Mouse (Mus musculus): ENCODE data around the gene Krt23. TPM values are rescaled to one million over a fixed set of nuclear protein-coding genes. Genes with fewer than 3 reads are reported as not detected.
A peak's percentile ranks its signal among the peaks of the same experiment; 100 is the strongest.

Krt23 gene
- under 1 TPM in 1 of 2 experiments, not detected in 1; 0.16 TPM for total RNA-seq (2021)
- long read RNA-seq, experiment 1, transcript Krt23-201 (8 exons, 1,565 nt) = major isoform, 8 of 9 reads
- long read RNA-seq, experiment 1, partial matches to known transcripts = 0 of 9 reads
- long read RNA-seq, experiment 1, other reads (novel, unspliced or antisense) = 1 of 9 reads
- long read RNA-seq, experiment 2 = 0 reads

GRCm38 (mm10) chr11:99492733-99493573 lies at the start of gene Krt23:
Krt23 (minus strand) TSS chr11:99493137.
- DNase-seq (ENCODE audit: low spot score in 2 of 2) = no peak

- peak in 1 of 2 experiments; percentile 30 for DNase-seq (ENCODE audit: low spot score in 2 of 2)
Measured at GRCm38 (mm10) chr11:99539721-99540120, 46.8 kb upstream of the Krt23 start.

- DNase-seq (ENCODE audit: low spot score in 2 of 2) = no peak
Measured at GRCm38 (mm10) chr11:99521288-99521860, 28.4 kb upstream of the Krt23 start, which contains the start of gene Krt39. Krt39 (minus strand) TSS chr11:99521338.

GRCm38 (mm10) chr11:99514098-99514497 lies 21.2 kb upstream of the Krt23 start:
- no peak for DNase-seq (ENCODE audit: low spot score in 2 of 2)

GRCm38 (mm10) chr11:99500095-99500805 lies 7.3 kb upstream of the Krt23 start:
- no peak for DNase-seq (ENCODE audit: low spot score in 2 of 2)

- DNase-seq (ENCODE audit: low spot score in 2 of 2) = no peak
Measured at GRCm38 (mm10) chr11:99496460-99496859, 3.5 kb upstream of the Krt23 start.

GRCm38 (mm10) chr11:99494741-99495140 lies 1.8 kb upstream of the Krt23 start:
- DNase-seq (ENCODE audit: low spot score in 2 of 2) = no peak

GRCm38 (mm10) chr11:99493574-99493850 lies 575 bp upstream of the Krt23 start:
- DNase-seq (ENCODE audit: low spot score in 2 of 2) = no peak

- no peak for DNase-seq (ENCODE audit: low spot score in 2 of 2)
Measured at GRCm38 (mm10) chr11:99491040-99491439, 1.9 kb downstream of the Krt23 start.

GRCm38 (mm10) chr11:99490624-99491023 lies 2.3 kb downstream of the Krt23 start:
- DNase-seq (ENCODE audit: low spot score in 2 of 2) = no peak

- DNase-seq (ENCODE audit: low spot score in 2 of 2) = no peak
Measured at GRCm38 (mm10) chr11:99489233-99489632, 3.7 kb downstream of the Krt23 start.

- DNase-seq (ENCODE audit: low spot score in 2 of 2) = no peak
Measured at GRCm38 (mm10) chr11:99474981-99475380, 18.0 kb downstream of the Krt23 start.

GRCm38 (mm10) chr11:99473433-99473832 lies 19.5 kb downstream of the Krt23 start:
- DNase-seq (ENCODE audit: low spot score in 2 of 2) = no peak

GRCm38 (mm10) chr11:99472405-99472804 lies 20.5 kb downstream of the Krt23 start:
- no peak for DNase-seq (ENCODE audit: low spot score in 2 of 2)

GRCm38 (mm10) chr11:99471946-99472345 lies 21.0 kb downstream of the Krt23 start:
- no peak for DNase-seq (ENCODE audit: low spot score in 2 of 2)

GRCm38 (mm10) chr11:99469228-99469627 lies 23.7 kb downstream of the Krt23 start:
- no peak for DNase-seq (ENCODE audit: low spot score in 2 of 2)

- no peak for DNase-seq (ENCODE audit: low spot score in 2 of 2)
Measured at GRCm38 (mm10) chr11:99468566-99468965, 24.4 kb downstream of the Krt23 start.

GRCm38 (mm10) chr11:99466316-99466715 lies 26.6 kb downstream of the Krt23 start:
- no peak for DNase-seq (ENCODE audit: low spot score in 2 of 2)

- DNase-seq (ENCODE audit: low spot score in 2 of 2) = peak; percentile 55 to 68
Measured at GRCm38 (mm10) chr11:99464836-99465235, 28.1 kb downstream of the Krt23 start.

- DNase-seq (ENCODE audit: low spot score in 2 of 2) = peak in 1 of 2 experiments; percentile 54
Measured at GRCm38 (mm10) chr11:99463155-99463554, 29.8 kb downstream of the Krt23 start.

GRCm38 (mm10) chr11:99461736-99462135 lies 31.2 kb downstream of the Krt23 start:
- DNase-seq (ENCODE audit: low spot score in 2 of 2) = no peak

- DNase-seq (ENCODE audit: low spot score in 2 of 2) = no peak
Measured at GRCm38 (mm10) chr11:99458887-99459286, 34.0 kb downstream of the Krt23 start.

Data from gastrocnemius, postnatal 4 days (tissue).